Mouse (Mus musculus) forebrain, embryonic 10.5 days (tissue): ENCODE measurements around the gene Npsr1. TPM values are rescaled to one million over a fixed set of nuclear protein-coding genes. Genes with fewer than 3 reads are reported as not detected.

Experiments
- DNase-seq: peaks from one replicate; pipeline ENCODE4 v3.0.0-alpha.2; 2017; ENCODE audit warnings: low spot score; ENCODE audit errors: extremely low spot score
- H3K27ac ChIP-seq: fragments of 300-500 bp; sonication (generic); 2 replicates; pipeline ENCODE4 v1.5.1; 2016; ENCODE audit warnings: mild to moderate bottlenecking
- H3K27me3 ChIP-seq: fragments of 300-500 bp; sonication (generic); 2 replicates; pipeline ENCODE4 v1.6.1; 2016; ENCODE audit warnings: mild to moderate bottlenecking; ENCODE audit not compliant: poor library complexity, severe bottlenecking
- H3K36me3 ChIP-seq: fragments of 300-500 bp; sonication (generic); replicated peaks from 2 replicates; pipeline ENCODE4 v1.6.1; 2016; ENCODE audit warnings: mild to moderate bottlenecking, moderate library complexity
- H3K4me1 ChIP-seq: fragments of 300-500 bp; sonication (generic); 2 replicates; pipeline ENCODE4 v1.6.1; 2016
- H3K4me3 ChIP-seq: fragments of 300-500 bp; sonication (generic); 2 replicates; pipeline ENCODE4 v1.5.1; 2016; ENCODE audit warnings: mild to moderate bottlenecking, moderate library complexity
- H3K9me3 ChIP-seq: fragments of 300-500 bp; sonication (generic); 2 replicates; pipeline ENCODE4 v1.6.1; 2016; ENCODE audit warnings: mild to moderate bottlenecking, moderate library complexity
- WGBS: fragments of 180-500 bp; shearing (Covaris S2); methylation state at CpG from one replicate; pipeline ENCODE4 v1.1.7; 2016; 5-methylcytosine and 5-hydroxymethylcytosine counted together
- polyA plus RNA-seq: library from polyadenylated mRNA; unstranded; fragments of >200 nt; fragmentation: Nextera tagmentation; extraction: Ambion mirVana; gene quantifications from 2 replicates; pipeline ENCODE4 v1.2.1, GENCODE M21; 2016

Npsr1 gene
- polyA plus RNA-seq, 1 experiment from 2014 or later, result not detected

GRCm38 (mm10) chr9:24168501-24168900 is 70.7 kb downstream of the Npsr1 start:
- no peak overlapping the region for H3K4me3 ChIP-seq
- no peak overlapping the region for H3K27ac ChIP-seq
- DNase-seq, result no peak
- no peaks in the 10 kb centered on the region for H3K27me3 ChIP-seq
- no peaks in the 10 kb centered on the region for H3K36me3 ChIP-seq
- 88% methylated on average over 1 of the region's 1 CpGs for WGBS
- H3K4me1 ChIP-seq, result no peaks in the 10 kb centered on the region
- no peaks in the 10 kb centered on the region for H3K9me3 ChIP-seq

GRCm38 (mm10) chr9:24170728-24171127 is 72.9 kb downstream of the Npsr1 start:
- Histone ChIP-seq H3K4me3 (no peak overlapping the region), H3K36me3 (no peaks in the 10 kb centered on the region), H3K27ac (no peak overlapping the region), H3K4me1 (no peaks in the 10 kb centered on the region), H3K9me3 (no peaks in the 10 kb centered on the region), H3K27me3 (no peaks in the 10 kb centered on the region)
- 91% methylated on average over 1 of the region's 1 CpGs for WGBS
- DNase-seq, result no peak

- no peak overlapping the region for H3K27ac ChIP-seq
- no peaks in the 10 kb centered on the region for H3K4me1 ChIP-seq
- WGBS, result 90% methylated on average over 2 of the region's 2 CpGs
- H3K36me3 ChIP-seq, result no peaks in the 10 kb centered on the region
- no peaks in the 10 kb centered on the region for H3K9me3 ChIP-seq
- no peak overlapping the region for H3K4me3 ChIP-seq
- no peak for DNase-seq
- no peaks in the 10 kb centered on the region for H3K27me3 ChIP-seq
These were observed 80.9 kb downstream of the Npsr1 start for GRCm38 (mm10) chr9:24178744-24179143.

- H3K4me3 ChIP-seq, result no peak overlapping the region
- H3K27ac ChIP-seq, result no peak overlapping the region
- WGBS, result 89% methylated on average over 7 of the region's 7 CpGs
- no peaks in the 10 kb centered on the region for H3K4me1 ChIP-seq
- no peaks in the 10 kb centered on the region for H3K36me3 ChIP-seq
- no peaks in the 10 kb centered on the region for H3K9me3 ChIP-seq
- no peaks in the 10 kb centered on the region for H3K27me3 ChIP-seq
- DNase-seq, result no peak
These were observed 83.1 kb downstream of the Npsr1 start for GRCm38 (mm10) chr9:24180926-24181325.

GRCm38 (mm10) chr9:24186289-24186688 is 88.5 kb downstream of the Npsr1 start:
- Histone ChIP-seq H3K4me1 (0 out of 2 replicates have a peak, but pooled peaks cover 4% of the 10 kb centered on the region), H3K27ac (no peak overlapping the region), H3K36me3 (no peaks in the 10 kb centered on the region), H3K27me3 (no peaks in the 10 kb centered on the region), H3K9me3 (no peaks in the 10 kb centered on the region), H3K4me3 (no peak overlapping the region)
- DNase-seq, result no peak
- 91% methylated on average over 5 of the region's 5 CpGs for WGBS

- WGBS, result 66% methylated on average over 2 of the region's 2 CpGs
- DNase-seq, result no peak
These were observed 91.9 kb downstream of the Npsr1 start for GRCm38 (mm10) chr9:24189511-24190260.

GRCm38 (mm10) chr9:24190261-24190588 is 92.4 kb downstream of the Npsr1 start:
- H3K4me3 ChIP-seq, result no peak overlapping the region
- DNase-seq, result no peak
- WGBS, result 72% methylated on average over 1 of the region's 1 CpGs
- H3K4me1 ChIP-seq, result 0 out of 2 replicates have a peak, but pooled peaks cover 4% of the 10 kb centered on the region
- no peaks in the 10 kb centered on the region for H3K27me3 ChIP-seq
- no peak overlapping the region for H3K27ac ChIP-seq
- no peaks in the 10 kb centered on the region for H3K9me3 ChIP-seq
- H3K36me3 ChIP-seq, result no peaks in the 10 kb centered on the region

More at GRCm38 (mm10) chr9:24189511-24190260, 91.9 kb downstream of the Npsr1 start:
- H3K4me1 ChIP-seq, result 0 out of 2 replicates have a peak, but pooled peaks cover 4% of the 10 kb centered on the region
- H3K27ac ChIP-seq, result no peak overlapping the region
- no peak overlapping the region for H3K4me3 ChIP-seq
- no peaks in the 10 kb centered on the region for H3K27me3 ChIP-seq
- no peaks in the 10 kb centered on the region for H3K9me3 ChIP-seq
- no peaks in the 10 kb centered on the region for H3K36me3 ChIP-seq

- no peak for DNase-seq
- no peaks in the 10 kb centered on the region for H3K9me3 ChIP-seq
- H3K4me1 ChIP-seq, result no peaks in the 10 kb centered on the region
- no peak overlapping the region for H3K4me3 ChIP-seq
- H3K27ac ChIP-seq, result no peak overlapping the region
- H3K27me3 ChIP-seq, result no peaks in the 10 kb centered on the region
- H3K36me3 ChIP-seq, result no peaks in the 10 kb centered on the region
- 66% methylated on average over 1 of the region's 1 CpGs for WGBS
These were observed 100.5 kb downstream of the Npsr1 start for GRCm38 (mm10) chr9:24198254-24198653.

GRCm38 (mm10) chr9:24211636-24212035 is 113.8 kb downstream of the Npsr1 start:
- H3K27me3 ChIP-seq, result no peaks in the 10 kb centered on the region
- H3K27ac ChIP-seq, result no peak overlapping the region
- DNase-seq, result no peak
- 97% methylated on average over 1 of the region's 1 CpGs for WGBS
- no peak overlapping the region for H3K4me3 ChIP-seq
- H3K36me3 ChIP-seq, result no peaks in the 10 kb centered on the region
- H3K4me1 ChIP-seq, result no peaks in the 10 kb centered on the region
- H3K9me3 ChIP-seq, result peaks cover 3% of the 10 kb centered on the region; the same call in 1 of the 2 replicates

GRCm38 (mm10) chr9:24217721-24218120 is 119.9 kb downstream of the Npsr1 start:
- H3K36me3 ChIP-seq, result no peaks in the 10 kb centered on the region
- H3K4me1 ChIP-seq, result no peaks in the 10 kb centered on the region
- no peaks in the 10 kb centered on the region for H3K27me3 ChIP-seq
- DNase-seq, result no peak
- no peaks in the 10 kb centered on the region for H3K9me3 ChIP-seq
- H3K27ac ChIP-seq, result no peak overlapping the region
- 70% methylated on average over 1 of the region's 1 CpGs for WGBS
- no peak overlapping the region for H3K4me3 ChIP-seq

- Histone ChIP-seq H3K4me3 (no peak overlapping the region), H3K27me3 (no peaks in the 10 kb centered on the region), H3K27ac (no peak overlapping the region), H3K4me1 (no peaks in the 10 kb centered on the region), H3K36me3 (no peaks in the 10 kb centered on the region), H3K9me3 (no peaks in the 10 kb centered on the region)
- WGBS, result 90% methylated on average over 1 of the region's 1 CpGs
- no peak for DNase-seq
These were observed 138.7 kb downstream of the Npsr1 start for GRCm38 (mm10) chr9:24236461-24236860.

GRCm38 (mm10) chr9:24247557-24247956 is 149.8 kb downstream of the Npsr1 start:
- Histone ChIP-seq H3K27ac (no peak overlapping the region), H3K4me1 (no peaks in the 10 kb centered on the region), H3K36me3 (no peaks in the 10 kb centered on the region), H3K9me3 (no peaks in the 10 kb centered on the region), H3K27me3 (no peaks in the 10 kb centered on the region), H3K4me3 (no peak overlapping the region)
- DNase-seq, result no peak

GRCm38 (mm10) chr9:24254236-24254635 is 156.4 kb downstream of the Npsr1 start:
- no peaks in the 10 kb centered on the region for H3K4me1 ChIP-seq
- H3K36me3 ChIP-seq, result no peaks in the 10 kb centered on the region
- no peak for DNase-seq
- 85% methylated on average over 8 of the region's 8 CpGs for WGBS
- no peak overlapping the region for H3K4me3 ChIP-seq
- no peak overlapping the region for H3K27ac ChIP-seq
- no peaks in the 10 kb centered on the region for H3K27me3 ChIP-seq
- H3K9me3 ChIP-seq, result no peaks in the 10 kb centered on the region
